Mouse (Mus musculus) layer of hippocampus, adult 11-12 months (tissue): ENCODE data around the gene Dbi.

Experiments
- DNase-seq: peaks from one replicate; pipeline ENCODE4 v3.0.0; 2022; ENCODE audit warnings: low spot score

Gene Dbi

GRCm38 (mm10) chr1:120121930-120122530 lies 1.2 kb upstream of the Dbi start:
- DNase-seq = no peak

GRCm38 (mm10) chr1:120120141-120120968 lies 523 bp downstream of the Dbi start:
- peak; percentile 37 for DNase-seq

GRCm38 (mm10) chr1:120119389-120119788 lies 1.5 kb downstream of the Dbi start:
- DNase-seq = no peak

GRCm38 (mm10) chr1:120118854-120119253 lies 2.0 kb downstream of the Dbi start:
- no peak for DNase-seq

- DNase-seq = no peak
Observed at GRCm38 (mm10) chr1:120116106-120116505, 4.8 kb downstream of the Dbi start.

GRCm38 (mm10) chr1:120115671-120116081 lies 5.2 kb downstream of the Dbi start:
- DNase-seq = peak; percentile 88

- no peak for DNase-seq
Observed at GRCm38 (mm10) chr1:120112251-120113187, 8.4 kb downstream of the Dbi start.

GRCm38 (mm10) chr1:120111766-120112165 lies 9.1 kb downstream of the Dbi start:
- no peak for DNase-seq

GRCm38 (mm10) chr1:120109741-120110432 lies 11.0 kb downstream of the Dbi start:
- no peak for DNase-seq

- DNase-seq = no peak
Observed at GRCm38 (mm10) chr1:120105556-120105959, 15.3 kb downstream of the Dbi start.

- DNase-seq = no peak
Observed at GRCm38 (mm10) chr1:120101227-120101609, 19.7 kb downstream of the Dbi start.

GRCm38 (mm10) chr1:120100456-120101226 lies 20.2 kb downstream of the Dbi start:
- no peak for DNase-seq

GRCm38 (mm10) chr1:120099483-120099882 lies 21.4 kb downstream of the Dbi start:
- DNase-seq = peak; percentile 47

GRCm38 (mm10) chr1:120098327-120098726 lies 22.6 kb downstream of the Dbi start:
- DNase-seq = peak; percentile 81

- DNase-seq = no peak
Observed at GRCm38 (mm10) chr1:120094920-120095319, 26.0 kb downstream of the Dbi start.

- DNase-seq = peak; percentile 93
Observed at GRCm38 (mm10) chr1:120093482-120094134, 27.3 kb downstream of the Dbi start.

GRCm38 (mm10) chr1:120090880-120091570 lies 29.9 kb downstream of the Dbi start:
- no peak for DNase-seq

GRCm38 (mm10) chr1:120089180-120089579 lies 31.7 kb downstream of the Dbi start:
- DNase-seq = no peak

GRCm38 (mm10) chr1:120086644-120087043 lies 34.2 kb downstream of the Dbi start:
- no peak for DNase-seq

GRCm38 (mm10) chr1:120085696-120086095 lies 35.2 kb downstream of the Dbi start:
- no peak for DNase-seq
